Mouse (Mus musculus) hindbrain, embryonic 15.5 days (tissue): ENCODE measurements at regions not wholly inside any gene's neighbourhood (a gene's known extent, or its start where the extent isn't known, plus 50 kb on each side); places are given as distances from the start of the nearest gene placed in this dataset. TPM values are rescaled to one million over a fixed set of nuclear protein-coding genes. Genes with fewer than 3 reads are reported as not detected.
"Not testable (repeated sequence)": the region's sequence is repeated elsewhere in the genome, so short reads cannot be mapped to it uniquely, and the experiment has no call there.

Experiments used
- ATAC-seq: fragments of 200-750 bp; cut with Nextera tagmentation; 2 replicates; pipeline ENCODE4 v1.8.0; 2017; ENCODE audit warnings: low read depth, moderate number of reproducible peaks, moderate TSS enrichment; ENCODE audit not compliant: low FRiP score
- H3K27ac ChIP-seq: fragments of 300-500 bp; sonication (generic); replicated peaks from 2 replicates; pipeline ENCODE4 v1.5.1; 2015; ENCODE audit warnings: mild to moderate bottlenecking, inconsistent platforms
- H3K27me3 ChIP-seq: fragments of 300-500 bp; sonication (generic); 2 replicates; pipeline ENCODE4 v1.6.1; 2015; ENCODE audit warnings: control low read depth, inconsistent platforms
- H3K36me3 ChIP-seq: fragments of 300-500 bp; sonication (generic); 2 replicates; pipeline ENCODE4 v1.6.1; 2015; ENCODE audit warnings: control low read depth, inconsistent platforms
- H3K4me1 ChIP-seq: fragments of 300-500 bp; sonication (generic); replicated peaks from 2 replicates; pipeline ENCODE4 v1.6.1; 2015; ENCODE audit warnings: control low read depth, inconsistent platforms
- H3K4me2 ChIP-seq: fragments of 300-500 bp; sonication (generic); 2 replicates; pipeline ENCODE4 v1.6.1; 2015; ENCODE audit warnings: moderate library complexity, mild to moderate bottlenecking, inconsistent platforms
- H3K4me3 ChIP-seq: fragments of 300-500 bp; sonication (generic); 2 replicates; pipeline ENCODE4 v1.5.1; 2015; ENCODE audit warnings: mild to moderate bottlenecking, inconsistent platforms
- H3K9ac ChIP-seq: fragments of 300-500 bp; sonication (generic); 2 replicates; pipeline ENCODE4 v1.6.1; 2015; ENCODE audit warnings: inconsistent platforms
- H3K9me3 ChIP-seq: fragments of 300-500 bp; sonication (generic); 2 replicates; pipeline ENCODE4 v1.6.1; 2016; ENCODE audit warnings: control low read depth, inconsistent platforms
- WGBS: fragments of 180-500 bp; shearing (Covaris S2); methylation state at CpG from one replicate; pipeline ENCODE4 v1.1.7; 2015; 5-methylcytosine and 5-hydroxymethylcytosine counted together
- microRNA-seq: library from miRNA; unstranded; fragments of <30 nt; microRNA quantifications from one replicate; pipeline ENCODE4, GENCODE M21; 2016

GRCm38 (mm10) chr12:15002401-15002800 lies 814.3 kb downstream of the Trib2 start:
- not testable (repeated sequence) for H3K36me3 ChIP-seq, H3K4me2 ChIP-seq, H3K4me1 ChIP-seq, ATAC-seq, H3K27me3 ChIP-seq, H3K9ac ChIP-seq, H3K27ac ChIP-seq, H3K9me3 ChIP-seq, H3K4me3 ChIP-seq
- WGBS, result 72% methylated on average over 1 of the region's 1 CpGs

Small RNA genes lying in the stretch of these regions (microRNA-seq; reads per million reads assigned to microRNA genes)
- gene Gm27682, result not detected
